Mouse (Mus musculus) liver (tissue): ENCODE data around the gene Ppp6r1.
"Not testable (repeated sequence)": the region's sequence is repeated elsewhere in the genome, so short reads cannot be mapped to it uniquely, and the experiment has no call there.

ENCODE experiments used
- DNase-seq: peaks from one replicate; pipeline ENCODE4 v3.0.0-alpha.2; 2020; ENCODE audit warnings: mixed read lengths

Ppp6r1 gene

GRCm38 (mm10) chr7:4612956-4613355 lies 45.9 kb downstream of the Ppp6r1 start:
- DNase-seq, result no peak

GRCm38 (mm10) chr7:4612386-4612785 lies 46.4 kb downstream of the Ppp6r1 start:
- no peak for DNase-seq

GRCm38 (mm10) chr7:4611921-4612341 lies 46.9 kb downstream of the Ppp6r1 start:
- no peak for DNase-seq

GRCm38 (mm10) chr7:4611511-4611910 lies 47.3 kb downstream of the Ppp6r1 start:
- no peak for DNase-seq

- DNase-seq, result peak; percentile 60
Observed at GRCm38 (mm10) chr7:4608002-4608401, 50.8 kb downstream of the Ppp6r1 start.

GRCm38 (mm10) chr7:4603873-4604272 lies 54.9 kb downstream of the Ppp6r1 start, which contains the start of gene Ptprh:
Ptprh (minus strand) TSS chr7:4604041.
- no peak for DNase-seq

GRCm38 (mm10) chr7:4602969-4603368 lies 55.9 kb downstream of the Ppp6r1 start:
- DNase-seq, result no peak

GRCm38 (mm10) chr7:4597046-4597445 lies 61.8 kb downstream of the Ppp6r1 start:
- DNase-seq, result not testable (repeated sequence)
